Mouse (Mus musculus): ENCODE measurements around the gene Kprp. TPM values are rescaled to one million over a fixed set of nuclear protein-coding genes. Genes with fewer than 3 reads are reported as not detected.
"Not testable (repeated sequence)": the region's sequence is repeated elsewhere in the genome, so short reads cannot be mapped to it uniquely, and the experiment has no call there.

The Kprp gene
- not detected for polyA plus RNA-seq (2012; fragmentation: generic; extraction: Trizol)

DNA sequence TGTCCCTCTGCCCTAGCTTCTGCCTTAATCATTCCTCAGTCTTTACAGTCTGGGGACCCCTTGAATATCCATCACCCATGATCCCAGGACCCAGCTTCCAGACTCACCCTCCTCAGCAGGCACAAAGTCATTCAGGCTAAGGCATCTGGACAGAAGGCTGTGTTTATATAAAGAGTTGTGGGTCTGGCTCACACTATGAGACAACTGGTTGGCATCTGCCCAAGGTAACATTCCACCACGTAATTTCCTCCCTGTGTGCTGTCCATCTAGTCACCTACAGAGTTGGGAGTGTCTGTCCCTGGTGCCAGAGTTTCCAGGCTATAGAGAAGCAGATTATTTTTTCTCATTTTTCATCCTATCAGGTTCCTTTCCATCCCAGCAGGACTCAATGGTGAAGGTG is at the start of gene Kprp:
Gene Kprp, minus strand, starts transcription at position 140 of the 400 bp plus-strand sequence.
- Histone ChIP-seq H3K79me2 (ENCODE audit: control insufficient read depth, insufficient read depth) (no peaks in the 10 kb centered on the region), H3ac (ENCODE audit: control insufficient read depth, insufficient read length) (no peak within 1 kb of the TSS), H3K27me3 (ENCODE audit: control insufficient read depth, insufficient read depth, insufficient read length) (no peaks in the 10 kb centered on the region), H3K36me3 (ENCODE audit: control insufficient read depth, insufficient read depth) (no peaks in the 10 kb centered on the region), H3K4me2 (ENCODE audit: low read depth) (no peak within 1 kb of the TSS), H3K4me3 (no peak within 1 kb of the TSS)
- TF ChIP-seq MYOD1 (IDR thresholded peaks at IDR 0.05; ENCODE audit: control insufficient read depth in 1 of 3, insufficient read length in 2 of 3, low read depth in 2 of 3): peak in 1 of 3 experiments; percentile 15
- TF ChIP-seq POLR2A (IDR thresholded peaks at IDR 0.05; ENCODE audit: insufficient read length, low read depth): no peak

GRCm38 (mm10) chr3:92874180-92874579 is 47.1 kb upstream of the Kprp start:
- no peaks in the 10 kb centered on the region for H3K27me3 ChIP-seq (ENCODE audit: control insufficient read depth, insufficient read depth, insufficient read length)
- no peaks in the 10 kb centered on the region for H3K36me3 ChIP-seq (ENCODE audit: control insufficient read depth, insufficient read depth)
- no peak overlapping the region for H3K4me2 ChIP-seq (ENCODE audit: low read depth)
- TF ChIP-seq REST (IDR thresholded peaks at IDR 0.05; ENCODE audit: insufficient read depth, insufficient read length): no peak
- no peak for TF ChIP-seq MYOD1 (IDR thresholded peaks at IDR 0.05; ENCODE audit: control insufficient read depth in 1 of 3, insufficient read length in 2 of 3, low read depth in 2 of 3)
- TF ChIP-seq USF1 (IDR thresholded peaks at IDR 0.05; ENCODE audit: low read depth): no peak
- no peak for TF ChIP-seq CEBPB (IDR thresholded peaks at IDR 0.05; ENCODE audit: insufficient read depth, poor library complexity, severe bottlenecking)
- TF ChIP-seq MAX (IDR thresholded peaks at IDR 0.05; ENCODE audit: low read depth): no peak
- no peak for TF ChIP-seq TCF12 (IDR thresholded peaks at IDR 0.05; ENCODE audit: insufficient read depth, poor library complexity, severe bottlenecking)
- no peak for TF ChIP-seq MYOG (IDR thresholded peaks at IDR 0.05; ENCODE audit: control insufficient read depth in 1 of 3, insufficient read depth in 1 of 3, insufficient read length in 2 of 3, low read depth in 2 of 3)
- no peak for TF ChIP-seq POLR2AphosphoS2 (IDR thresholded peaks at IDR 0.05; ENCODE audit: insufficient read length, low read depth)
- TF ChIP-seq TCF3 (IDR thresholded peaks at IDR 0.05; ENCODE audit: insufficient read length, low read depth): no peak
- no peak for TF ChIP-seq E2F4 (IDR thresholded peaks at IDR 0.05; ENCODE audit: insufficient read depth)
- no peak for TF ChIP-seq POLR2A (IDR thresholded peaks at IDR 0.05; ENCODE audit: insufficient read length, low read depth)
- TF ChIP-seq SRF (IDR thresholded peaks at IDR 0.05; ENCODE audit: control insufficient read depth, insufficient read length, low read depth): no peak
- H3ac ChIP-seq (ENCODE audit: control insufficient read depth, insufficient read length): no peak overlapping the region
- no peak overlapping the region for H3K4me3 ChIP-seq
- H3K79me2 ChIP-seq (ENCODE audit: control insufficient read depth, insufficient read depth): no peaks in the 10 kb centered on the region

GRCm38 (mm10) chr3:92870116-92870515 is 43.1 kb upstream of the Kprp start, which contains the start of gene 2310050C09Rik:
Gene 2310050C09Rik, minus strand, starts transcription at chr3:92870216.
- Histone ChIP-seq H3K4me2 (ENCODE audit: low read depth) (no peak within 1 kb of the TSS), H3K79me2 (ENCODE audit: control insufficient read depth, insufficient read depth) (no peaks in the 10 kb centered on the region), H3ac (ENCODE audit: control insufficient read depth, insufficient read length) (no peak within 1 kb of the TSS), H3K27me3 (ENCODE audit: control insufficient read depth, insufficient read depth, insufficient read length) (no peaks in the 10 kb centered on the region), H3K36me3 (ENCODE audit: control insufficient read depth, insufficient read depth) (no peaks in the 10 kb centered on the region), H3K4me3 (no peak within 1 kb of the TSS)
- no peak for TF ChIP-seq SRF (IDR thresholded peaks at IDR 0.05; ENCODE audit: control insufficient read depth, insufficient read length, low read depth)
- no peak for TF ChIP-seq MAX (IDR thresholded peaks at IDR 0.05; ENCODE audit: low read depth)
- no peak for TF ChIP-seq TCF3 (IDR thresholded peaks at IDR 0.05; ENCODE audit: insufficient read length, low read depth)
- no peak for TF ChIP-seq MYOG (IDR thresholded peaks at IDR 0.05; ENCODE audit: control insufficient read depth in 1 of 3, insufficient read depth in 1 of 3, insufficient read length in 2 of 3, low read depth in 2 of 3)
- no peak for TF ChIP-seq REST (IDR thresholded peaks at IDR 0.05; ENCODE audit: insufficient read depth, insufficient read length)
- TF ChIP-seq POLR2A (IDR thresholded peaks at IDR 0.05; ENCODE audit: insufficient read length, low read depth): no peak
- TF ChIP-seq TCF12 (IDR thresholded peaks at IDR 0.05; ENCODE audit: insufficient read depth, poor library complexity, severe bottlenecking): no peak
- TF ChIP-seq CEBPB (IDR thresholded peaks at IDR 0.05; ENCODE audit: insufficient read depth, poor library complexity, severe bottlenecking): no peak
- no peak for TF ChIP-seq E2F4 (IDR thresholded peaks at IDR 0.05; ENCODE audit: insufficient read depth)
- TF ChIP-seq USF1 (IDR thresholded peaks at IDR 0.05; ENCODE audit: low read depth): no peak
- TF ChIP-seq MYOD1 (IDR thresholded peaks at IDR 0.05; ENCODE audit: control insufficient read depth in 1 of 3, insufficient read length in 2 of 3, low read depth in 2 of 3): no peak
- TF ChIP-seq POLR2AphosphoS2 (IDR thresholded peaks at IDR 0.05; ENCODE audit: insufficient read length, low read depth): no peak

- Histone ChIP-seq H3ac (ENCODE audit: control insufficient read depth, insufficient read length) (no peak within 1 kb of the TSS), H3K79me2 (ENCODE audit: control insufficient read depth, insufficient read depth) (no peaks in the 10 kb centered on the region), H3K27me3 (ENCODE audit: control insufficient read depth, insufficient read depth, insufficient read length) (no peaks in the 10 kb centered on the region), H3K4me2 (ENCODE audit: low read depth) (no peak within 1 kb of the TSS), H3K4me3 (no peak within 1 kb of the TSS), H3K36me3 (ENCODE audit: control insufficient read depth, insufficient read depth) (no peaks in the 10 kb centered on the region)
- no peak for TF ChIP-seq E2F4 (IDR thresholded peaks at IDR 0.05; ENCODE audit: insufficient read depth)
- no peak for TF ChIP-seq MYOD1 (IDR thresholded peaks at IDR 0.05; ENCODE audit: control insufficient read depth in 1 of 3, insufficient read length in 2 of 3, low read depth in 2 of 3)
- no peak for TF ChIP-seq USF1 (IDR thresholded peaks at IDR 0.05; ENCODE audit: low read depth)
- TF ChIP-seq MAX (IDR thresholded peaks at IDR 0.05; ENCODE audit: low read depth): no peak
- no peak for TF ChIP-seq REST (IDR thresholded peaks at IDR 0.05; ENCODE audit: insufficient read depth, insufficient read length)
- no peak for TF ChIP-seq POLR2A (IDR thresholded peaks at IDR 0.05; ENCODE audit: insufficient read length, low read depth)
- no peak for TF ChIP-seq SRF (IDR thresholded peaks at IDR 0.05; ENCODE audit: control insufficient read depth, insufficient read length, low read depth)
- no peak for TF ChIP-seq MYOG (IDR thresholded peaks at IDR 0.05; ENCODE audit: control insufficient read depth in 1 of 3, insufficient read depth in 1 of 3, insufficient read length in 2 of 3, low read depth in 2 of 3)
- TF ChIP-seq TCF12 (IDR thresholded peaks at IDR 0.05; ENCODE audit: insufficient read depth, poor library complexity, severe bottlenecking): no peak
- no peak for TF ChIP-seq CEBPB (IDR thresholded peaks at IDR 0.05; ENCODE audit: insufficient read depth, poor library complexity, severe bottlenecking)
- no peak for TF ChIP-seq TCF3 (IDR thresholded peaks at IDR 0.05; ENCODE audit: insufficient read length, low read depth)
- no peak for TF ChIP-seq POLR2AphosphoS2 (IDR thresholded peaks at IDR 0.05; ENCODE audit: insufficient read length, low read depth)
These were observed 24.1 kb upstream of the Kprp start, which contains the start of gene Lce1l for GRCm38 (mm10) chr3:92851186-92851585. Gene Lce1l, minus strand, starts transcription at chr3:92851286.

- H3K27me3 ChIP-seq (ENCODE audit: control insufficient read depth, insufficient read depth, insufficient read length): no peaks in the 10 kb centered on the region
- H3K36me3 ChIP-seq (ENCODE audit: control insufficient read depth, insufficient read depth): no peaks in the 10 kb centered on the region
- TF ChIP-seq MYOG (IDR thresholded peaks at IDR 0.05; ENCODE audit: control insufficient read depth in 1 of 3, insufficient read depth in 1 of 3, insufficient read length in 2 of 3, low read depth in 2 of 3) (no peak), E2F4 (IDR thresholded peaks at IDR 0.05; ENCODE audit: insufficient read depth) (no peak), CEBPB (IDR thresholded peaks at IDR 0.05; ENCODE audit: insufficient read depth, poor library complexity, severe bottlenecking) (no peak), TCF3 (IDR thresholded peaks at IDR 0.05; ENCODE audit: insufficient read length, low read depth) (no peak), SRF (IDR thresholded peaks at IDR 0.05; ENCODE audit: control insufficient read depth, insufficient read length, low read depth) (no peak), MYOD1 (IDR thresholded peaks at IDR 0.05; ENCODE audit: control insufficient read depth in 1 of 3, insufficient read length in 2 of 3, low read depth in 2 of 3) (no peak), REST (IDR thresholded peaks at IDR 0.05; ENCODE audit: insufficient read depth, insufficient read length) (no peak), POLR2AphosphoS2 (IDR thresholded peaks at IDR 0.05; ENCODE audit: insufficient read length, low read depth) (no peak), TCF12 (IDR thresholded peaks at IDR 0.05; ENCODE audit: insufficient read depth, poor library complexity, severe bottlenecking) (no peak), POLR2A (IDR thresholded peaks at IDR 0.05; ENCODE audit: insufficient read length, low read depth) (no peak), USF1 (IDR thresholded peaks at IDR 0.05; ENCODE audit: low read depth) (no peak), MAX (IDR thresholded peaks at IDR 0.05; ENCODE audit: low read depth) (no peak)
- H3K4me2 ChIP-seq (ENCODE audit: low read depth): no peak overlapping the region
- no peaks in the 10 kb centered on the region for H3K79me2 ChIP-seq (ENCODE audit: control insufficient read depth, insufficient read depth)
- no peak overlapping the region for H3K4me3 ChIP-seq
- H3ac ChIP-seq (ENCODE audit: control insufficient read depth, insufficient read length): no peak overlapping the region
These were observed 1.2 kb downstream of the Kprp start for GRCm38 (mm10) chr3:92825808-92826207.

DNA sequence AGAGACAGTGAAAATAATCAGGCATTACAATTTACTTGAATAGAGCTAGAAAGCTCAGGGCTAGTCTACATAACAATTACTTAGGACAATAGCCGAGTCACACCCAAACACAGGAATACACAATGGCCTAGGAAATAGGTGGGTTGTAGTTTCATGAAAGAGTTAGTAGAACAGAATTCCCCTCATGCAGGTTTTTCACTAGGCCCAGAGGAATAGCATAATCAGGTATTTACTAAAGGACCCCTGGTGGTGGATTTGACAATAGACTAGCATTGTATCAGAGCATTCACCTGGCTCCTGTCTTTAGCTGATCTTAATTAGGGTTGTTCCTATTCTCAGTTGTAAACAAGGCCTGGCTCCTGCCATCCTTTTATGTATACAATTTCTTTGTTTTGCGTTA is 11.0 kb downstream of the Kprp start:
- not testable (repeated sequence) for H3ac ChIP-seq (ENCODE audit: control insufficient read depth, insufficient read length); H3K79me2 ChIP-seq (ENCODE audit: control insufficient read depth, insufficient read depth); H3K4me2 ChIP-seq (ENCODE audit: low read depth); H3K27me3 ChIP-seq (ENCODE audit: control insufficient read depth, insufficient read depth, insufficient read length); H3K4me3 ChIP-seq; H3K36me3 ChIP-seq (ENCODE audit: control insufficient read depth, insufficient read depth)

All from myocyte (in vitro differentiated cells).